Mouse (Mus musculus) embryo, embryonic 11.5 days (tissue): Measurements from ENCODE around the gene Coq7.

ENCODE experiments used
- DNase-seq: peaks from one replicate; pipeline ENCODE4 v3.0.0-alpha.2; 2012; ENCODE audit warnings: low read depth, low spot score

The Coq7 gene

GRCm38 (mm10) chr7:118494892-118495579 lies 38.1 kb downstream of the Coq7 start:
- no peak for DNase-seq

GRCm38 (mm10) chr7:118493892-118494291 lies 39.3 kb downstream of the Coq7 start:
- DNase-seq = no peak

- DNase-seq = peak; percentile 51
Observed at GRCm38 (mm10) chr7:118491431-118492147, 41.6 kb downstream of the Coq7 start, which contains the start of gene Itpripl2. Gene Itpripl2 (minus strand): TSS chr7:118491975.

- DNase-seq = no peak
Observed at GRCm38 (mm10) chr7:118490666-118491430, 42.3 kb downstream of the Coq7 start.

GRCm38 (mm10) chr7:118489706-118490665 lies 43.2 kb downstream of the Coq7 start:
- DNase-seq = no peak

- DNase-seq = no peak
Observed at GRCm38 (mm10) chr7:118488060-118488664, 45.0 kb downstream of the Coq7 start.

GRCm38 (mm10) chr7:118486917-118487316 lies 46.2 kb downstream of the Coq7 start:
- no peak for DNase-seq

- no peak for DNase-seq
Observed at GRCm38 (mm10) chr7:118483996-118484395, 49.2 kb downstream of the Coq7 start.

GRCm38 (mm10) chr7:118482001-118482400 lies 51.2 kb downstream of the Coq7 start:
- no peak for DNase-seq

GRCm38 (mm10) chr7:118481047-118481810 lies 51.9 kb downstream of the Coq7 start:
- DNase-seq = no peak

- DNase-seq = no peak
Observed at GRCm38 (mm10) chr7:118480160-118480709, 52.9 kb downstream of the Coq7 start.

GRCm38 (mm10) chr7:118478835-118479312 lies 54.3 kb downstream of the Coq7 start:
- DNase-seq = no peak

- DNase-seq = no peak
Observed at GRCm38 (mm10) chr7:118476428-118476827, 56.7 kb downstream of the Coq7 start.

- DNase-seq = no peak
Observed at GRCm38 (mm10) chr7:118475008-118475705, 58.0 kb downstream of the Coq7 start.

GRCm38 (mm10) chr7:118472886-118473285 lies 60.3 kb downstream of the Coq7 start:
- DNase-seq = no peak

GRCm38 (mm10) chr7:118468060-118468459 lies 65.1 kb downstream of the Coq7 start:
- DNase-seq = no peak

GRCm38 (mm10) chr7:118464432-118464831 lies 68.7 kb downstream of the Coq7 start:
- DNase-seq = no peak

GRCm38 (mm10) chr7:118462818-118463762 lies 70.1 kb downstream of the Coq7 start:
- no peak for DNase-seq
